Mouse (Mus musculus): ENCODE results near the gene Pin1.

DNA sequence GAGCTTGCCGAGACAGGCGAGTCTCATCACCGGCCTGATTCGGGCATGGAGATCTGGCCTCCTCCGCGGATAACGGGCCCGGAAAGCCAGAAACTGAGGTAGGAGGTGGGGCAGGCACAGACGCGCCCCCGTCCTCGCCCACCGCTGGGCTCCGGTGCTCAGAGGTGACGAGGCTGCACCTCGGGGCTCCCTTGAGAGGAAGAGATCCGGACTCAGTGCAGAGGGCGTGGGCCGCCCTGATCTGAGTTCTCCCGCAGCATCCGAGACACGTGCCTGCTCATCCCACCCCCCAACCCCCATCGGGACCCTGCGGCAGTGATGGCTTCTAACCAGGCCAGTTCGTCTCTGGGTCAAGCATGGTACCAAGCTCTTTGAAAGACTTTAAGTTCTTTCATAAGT, 364 bp downstream of the Pin1 start:
- TF ChIP-seq POLR2A (IDR thresholded peaks at IDR 0.05; ENCODE audit: insufficient read depth, low read depth, low read length) (no peak), EP300 (IDR thresholded peaks at IDR 0.05; ENCODE audit: insufficient read depth, low read depth, low read length) (no peak), CTCF (IDR thresholded peaks at IDR 0.05) (no peak)
